Mouse (Mus musculus) kidney, adult 2 months (tissue): Measurements from ENCODE around the gene Mettl23.
A peak's percentile ranks its signal among the peaks of the same experiment; 100 is the strongest.

Experiments used
- CTCF ChIP-seq: fragments of 200-500 bp; conservative IDR thresholded peaks from 2 replicates; pipeline ENCODE4 v1.5.1; 2011; ENCODE audit warnings: low read depth, mild to moderate bottlenecking, control low read depth, low read length, moderate library complexity, mixed read lengths; ENCODE audit not compliant: insufficient read depth, insufficient read length
- POLR2A ChIP-seq: fragments of 200-500 bp; IDR thresholded peaks from one replicate; pipeline ENCODE4 v1.6.1; 2011; ENCODE audit warnings: low read depth, low read length, control low read depth

- TF ChIP-seq CTCF (no peak), POLR2A (peak; percentile 98)
Observed at GRCm38 (mm10) chr11:116852891-116853511, 9.9 kb downstream of the Mettl23 start, which contains the start of gene Srsf2.
